Mouse (Mus musculus): Measurements from ENCODE around the gene Ddx52. TPM values are rescaled to one million over a fixed set of nuclear protein-coding genes. Genes with fewer than 3 reads are reported as not detected.

The Ddx52 gene
- polyA plus RNA-seq, 1 experiment from 2014 or later = 27.1 TPM

DNA sequence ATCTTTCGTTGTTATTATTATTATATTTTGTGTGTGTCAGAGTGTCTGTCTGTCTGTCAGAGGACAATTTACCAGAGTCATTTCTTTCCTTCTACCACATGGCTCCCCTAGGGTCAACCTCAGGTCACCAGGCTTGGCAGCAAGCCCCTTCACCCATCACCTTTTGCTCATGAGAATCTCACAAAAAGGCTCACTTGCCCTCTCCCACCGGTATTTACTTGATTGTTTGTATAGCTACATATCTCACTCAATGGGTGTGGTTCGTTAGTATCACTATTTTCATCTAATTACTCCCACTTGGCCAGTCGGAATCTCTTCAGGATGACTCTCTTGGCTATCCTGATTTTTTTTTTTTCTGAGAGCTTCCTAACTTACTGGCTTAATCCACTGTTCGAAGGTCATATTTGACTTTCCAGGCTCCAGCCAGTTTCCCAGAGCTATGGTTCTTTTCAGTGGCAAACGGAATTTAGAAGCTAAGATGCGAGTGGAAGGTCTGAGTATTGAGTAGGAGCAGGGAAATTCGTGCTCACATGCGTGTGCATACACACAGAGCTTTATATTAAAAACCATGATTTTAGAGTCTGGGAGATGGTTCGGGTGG, 9.3 kb upstream of the Ddx52 start:
- H3K27me3 ChIP-seq = peaks cover 5% of the 10 kb centered on the region; the same call in 1 of the 2 replicates
- no peak overlapping the region for H3K4me2 ChIP-seq
- no peak for ATAC-seq (ENCODE audit: low FRiP score)
- H3K4me1 ChIP-seq (replicated peaks) = no peaks in the 10 kb centered on the region
- no peak overlapping the region for H3K9ac ChIP-seq
- no peaks in the 10 kb centered on the region for H3K36me3 ChIP-seq
- WGBS = 84% methylated on average over 10 of the region's 10 CpGs
- no peak overlapping the region for H3K27ac ChIP-seq
- no peaks in the 10 kb centered on the region for H3K9me3 ChIP-seq
- H3K4me3 ChIP-seq = no peak overlapping the region

DNA sequence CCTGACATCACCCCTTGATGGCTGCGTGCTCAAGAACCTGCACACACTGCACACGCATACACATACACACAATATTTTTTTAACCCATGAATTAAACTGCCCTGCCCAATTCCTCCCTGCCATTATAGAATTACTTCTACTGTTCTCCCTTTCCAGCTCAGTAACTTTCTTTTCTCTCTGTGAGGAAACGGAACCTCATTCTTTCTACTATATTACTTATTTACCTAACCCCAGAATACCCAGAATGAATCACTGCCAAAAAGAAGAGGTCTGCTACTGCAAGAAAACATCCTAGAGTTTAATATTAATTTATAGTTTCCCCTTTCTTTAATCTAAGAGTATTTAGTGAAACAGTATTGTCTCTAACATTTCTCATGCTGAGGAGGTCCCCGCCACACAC, 8.5 kb upstream of the Ddx52 start:
- no peaks in the 10 kb centered on the region for H3K4me1 ChIP-seq (replicated peaks)
- H3K9me3 ChIP-seq = no peaks in the 10 kb centered on the region
- no peak for ATAC-seq (ENCODE audit: low FRiP score)
- H3K9ac ChIP-seq = no peak overlapping the region
- H3K27me3 ChIP-seq = peaks cover 10% of the 10 kb centered on the region
- no peak overlapping the region for H3K4me3 ChIP-seq
- no peak overlapping the region for H3K27ac ChIP-seq
- H3K36me3 ChIP-seq = no peaks in the 10 kb centered on the region
- H3K4me2 ChIP-seq = no peak overlapping the region
- WGBS = 82% methylated on average over 4 of the region's 4 CpGs

DNA sequence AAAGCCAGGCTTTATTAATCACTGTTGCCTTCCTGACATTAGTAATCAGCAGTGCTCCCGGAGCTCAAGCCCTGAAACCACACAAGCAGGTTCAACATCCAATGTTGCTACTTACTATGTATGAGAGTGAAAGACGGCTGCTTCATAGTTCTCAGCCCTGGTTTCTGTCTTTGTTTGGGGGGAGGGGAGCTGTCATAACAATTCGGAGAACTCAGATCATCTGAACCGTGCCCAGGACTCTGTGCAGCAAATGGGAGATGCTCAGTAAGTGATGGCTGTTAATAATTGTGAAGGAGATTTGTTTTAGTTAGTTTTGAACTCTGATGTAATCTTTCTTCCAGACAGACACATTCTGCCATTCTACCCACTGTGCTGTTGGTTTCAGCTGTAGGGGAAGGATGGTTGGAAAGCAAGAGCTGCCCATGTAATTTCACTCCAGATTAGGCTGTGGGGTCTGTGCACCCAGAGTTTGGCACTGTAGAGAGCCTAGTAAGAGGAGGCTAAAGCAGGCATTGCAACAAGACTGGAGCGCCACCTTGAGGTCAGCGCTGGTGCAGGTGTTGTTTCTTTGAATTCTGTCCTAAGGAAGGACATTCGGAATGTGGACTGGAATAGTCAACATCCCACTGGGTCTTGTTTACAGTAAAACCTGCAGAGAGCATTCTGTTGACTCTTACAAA, 5.7 kb upstream of the Ddx52 start:
- 29% methylated on average over 7 of the region's 7 CpGs for WGBS
- Histone ChIP-seq H3K9me3 (no peaks in the 10 kb centered on the region), H3K36me3 (no peaks in the 10 kb centered on the region), H3K4me3 (no peak overlapping the region), H3K9ac (no peak overlapping the region), H3K27ac (no peak overlapping the region), H3K4me2 (no peak overlapping the region), H3K4me1 (replicated peaks) (no peaks in the 10 kb centered on the region), H3K27me3 (peaks cover 18% of the 10 kb centered on the region)
- no peak for ATAC-seq (ENCODE audit: low FRiP score)

DNA sequence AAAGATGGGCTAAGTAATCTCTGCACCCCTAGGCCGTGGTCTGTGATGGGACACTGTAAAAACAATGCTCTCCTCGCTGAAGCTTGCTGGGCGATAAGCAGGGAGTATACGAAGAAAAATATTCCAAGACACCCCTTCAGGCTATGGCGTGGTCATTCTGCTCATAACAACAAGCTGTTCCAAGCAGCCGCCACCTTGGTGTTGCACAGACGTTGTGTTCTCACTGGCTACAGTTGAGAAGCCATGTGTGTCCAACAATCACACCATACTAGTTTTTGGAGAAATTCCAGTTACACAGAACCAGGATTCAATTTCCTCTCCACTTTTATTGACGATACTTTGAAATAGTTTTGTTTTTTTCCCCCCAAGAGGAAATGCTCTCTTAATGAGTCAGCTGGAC, 3.3 kb upstream of the Ddx52 start:
- WGBS = 86% methylated on average over 8 of the region's 8 CpGs
- Histone ChIP-seq H3K4me2 (no peak overlapping the region), H3K27me3 (peaks cover 18% of the 10 kb centered on the region), H3K9ac (peak overlapping the region; percentile 46; the same call in 1 of the 2 replicates), H3K9me3 (no peaks in the 10 kb centered on the region), H3K36me3 (no peaks in the 10 kb centered on the region), H3K4me3 (no peak overlapping the region), H3K27ac (no peak overlapping the region), H3K4me1 (replicated peaks) (peaks cover 12% of the 10 kb centered on the region)
- ATAC-seq (ENCODE audit: low FRiP score) = no peak

DNA sequence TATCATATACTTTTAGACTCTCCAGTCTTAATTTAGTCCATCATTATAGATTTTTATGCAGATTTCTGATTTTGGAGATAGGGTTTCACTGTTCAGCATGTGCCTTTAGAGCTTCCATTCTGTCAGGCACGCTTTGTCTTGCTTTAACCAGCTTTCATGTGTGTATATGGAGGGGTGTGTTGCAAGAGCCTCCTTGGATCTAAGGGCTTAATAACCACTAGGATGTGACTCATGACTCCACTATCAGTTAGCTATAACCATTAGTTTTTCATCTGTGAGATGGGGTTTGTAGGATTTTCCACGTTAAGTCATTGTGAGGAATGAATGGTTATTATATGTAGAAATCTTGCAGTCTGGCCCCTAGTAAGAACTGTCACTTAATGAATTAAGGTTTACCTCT, 15.0 kb downstream of the Ddx52 start:
- H3K4me2 ChIP-seq = no peak overlapping the region
- H3K9ac ChIP-seq = no peak overlapping the region
- no peaks in the 10 kb centered on the region for H3K9me3 ChIP-seq
- H3K27ac ChIP-seq = no peak overlapping the region
- peaks cover 90% of the 10 kb centered on the region for H3K36me3 ChIP-seq
- ATAC-seq (ENCODE audit: low FRiP score) = no peak
- no peaks in the 10 kb centered on the region for H3K27me3 ChIP-seq
- no peaks in the 10 kb centered on the region for H3K4me1 ChIP-seq (replicated peaks)
- WGBS = 91% methylated on average over 2 of the region's 2 CpGs
- H3K4me3 ChIP-seq = no peak overlapping the region

DNA sequence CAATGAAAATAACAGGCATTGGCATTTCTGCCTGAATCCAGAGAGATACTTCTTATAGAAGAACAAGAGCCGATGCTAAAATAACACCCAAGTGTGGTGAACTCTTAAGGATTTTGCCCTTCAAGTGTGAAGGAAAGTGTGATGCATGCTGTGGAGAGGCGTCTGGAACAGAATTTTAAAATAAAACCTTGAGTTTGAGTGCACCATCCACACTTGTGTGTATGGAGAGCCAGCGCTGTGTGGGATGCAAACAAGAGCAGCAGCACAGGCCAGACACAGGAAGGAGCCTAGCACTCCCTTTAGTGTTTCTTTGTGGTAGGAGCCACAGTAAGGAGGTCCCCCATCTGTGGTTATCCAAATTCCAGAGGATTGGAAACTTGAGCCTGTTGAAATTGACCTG, 20.1 kb downstream of the Ddx52 start:
- WGBS = 94% methylated on average over 3 of the region's 3 CpGs
- H3K4me3 ChIP-seq = no peak overlapping the region
- no peak for ATAC-seq (ENCODE audit: low FRiP score)

DNA sequence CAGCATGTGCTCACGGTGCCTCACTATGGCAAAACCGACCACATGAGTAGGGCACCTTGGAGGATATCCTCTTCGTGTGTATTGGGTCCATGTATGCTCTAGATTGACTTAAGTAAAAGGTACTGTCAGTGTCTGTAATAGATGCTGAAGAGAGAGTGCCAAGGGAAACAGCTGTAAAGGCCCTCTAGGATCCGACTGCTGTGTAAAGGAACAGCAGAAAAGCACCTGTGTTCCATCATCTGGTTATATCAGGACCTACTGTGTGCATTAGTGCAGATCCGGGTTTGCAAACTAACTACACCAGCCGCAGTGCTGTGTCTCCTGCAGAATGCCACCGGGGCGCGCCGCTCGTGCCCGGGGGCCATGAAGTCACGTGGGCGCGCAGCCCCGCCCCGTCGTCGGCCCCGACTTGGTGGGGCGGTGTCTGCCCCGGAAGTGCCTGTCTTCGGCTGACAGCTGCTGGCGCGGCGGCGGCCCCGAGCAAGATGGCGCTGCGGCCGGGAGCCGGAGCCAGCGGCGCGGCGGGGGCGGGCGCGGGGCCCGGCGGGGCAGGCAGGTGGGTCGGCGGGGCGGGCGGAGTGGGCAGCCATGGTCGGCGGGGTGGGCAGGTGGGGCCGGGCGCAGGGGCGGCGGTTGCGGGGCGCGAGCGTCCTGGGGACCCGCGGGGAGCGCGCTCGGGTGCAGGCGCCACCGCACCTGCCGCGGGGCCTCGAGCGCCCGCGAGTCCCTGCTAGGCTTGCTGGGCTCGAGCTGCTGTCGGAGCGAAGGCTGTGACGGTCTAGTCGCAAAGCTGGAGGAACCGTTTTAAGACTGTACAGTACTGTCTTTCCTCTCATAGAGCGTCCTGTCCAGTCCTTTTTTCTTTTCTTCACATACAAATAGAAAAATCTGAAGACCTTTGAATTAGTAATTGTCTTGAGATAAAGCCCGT, 22.4 kb downstream of the Ddx52 start, which contains the start of gene Synrg:
Synrg (plus strand) TSS at position 438 of the 931 bp plus-strand sequence.
- Histone ChIP-seq H3K4me2 (peak within 1 kb of the TSS; percentile 56), H3K4me3 (peak within 1 kb of the TSS; percentile 71), H3K9me3 (no peaks in the 10 kb centered on the region), H3K4me1 (replicated peaks) (peaks cover 35% of the 10 kb centered on the region), H3K9ac (peak within 1 kb of the TSS; percentile 90), H3K27me3 (no peaks in the 10 kb centered on the region), H3K36me3 (peaks cover 35% of the 10 kb centered on the region), H3K27ac (peak within 1 kb of the TSS; percentile 95)
- 1% methylated on average over 73 of the region's 76 CpGs for WGBS
- ATAC-seq (ENCODE audit: low FRiP score) = peak; percentile 95

More for the DNA sequence above, 20.1 kb downstream of the Ddx52 start:
- H3K4me2 ChIP-seq = no peak overlapping the region
- H3K36me3 ChIP-seq = peaks cover 50% of the 10 kb centered on the region
- no peaks in the 10 kb centered on the region for H3K9me3 ChIP-seq
- H3K4me1 ChIP-seq (replicated peaks) = peaks cover 22% of the 10 kb centered on the region
- no peak overlapping the region for H3K9ac ChIP-seq
- no peaks in the 10 kb centered on the region for H3K27me3 ChIP-seq
- no peak overlapping the region for H3K27ac ChIP-seq

DNA sequence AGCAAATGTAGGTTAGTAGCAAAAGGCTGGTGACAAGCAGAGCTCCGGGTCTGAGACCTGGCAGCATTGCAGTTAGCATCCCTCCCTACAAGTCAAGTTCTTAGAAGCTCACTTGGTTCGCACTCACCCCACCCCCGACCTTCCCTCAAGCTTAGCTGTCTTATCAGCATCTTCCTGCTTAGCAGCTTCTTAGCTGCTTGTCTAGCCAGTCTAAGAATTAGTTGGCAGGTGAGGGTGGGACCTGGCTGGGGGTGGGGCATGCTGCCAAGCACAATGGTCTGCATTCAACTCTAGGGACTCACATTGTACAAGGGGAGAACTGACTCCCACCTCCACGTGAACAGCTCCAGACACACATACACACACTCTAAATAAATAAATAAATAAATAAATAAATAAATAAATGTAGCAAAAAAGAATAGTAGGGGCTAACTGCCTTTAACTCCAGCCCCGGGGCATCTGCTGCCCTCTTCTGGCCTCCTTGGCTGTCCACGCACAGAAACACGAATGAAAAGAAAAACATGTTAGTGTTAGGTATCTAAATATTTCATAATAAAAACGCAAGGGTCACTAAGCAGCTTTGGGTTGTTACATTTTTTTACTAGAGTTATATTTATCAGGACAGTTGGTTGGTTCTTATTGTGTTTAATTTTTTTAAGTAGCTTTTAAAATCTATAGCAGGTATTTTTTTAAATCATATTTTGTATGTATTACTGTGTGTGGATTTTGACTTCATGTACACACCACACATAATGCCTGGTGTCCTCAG, 25.8 kb downstream of the Ddx52 start:
- Histone ChIP-seq H3K9ac (peak overlapping the region; percentile 47; the same call in 1 of the 2 replicates), H3K4me1 (replicated peaks) (peaks cover 35% of the 10 kb centered on the region), H3K27ac (no peak overlapping the region), H3K9me3 (no peaks in the 10 kb centered on the region), H3K4me2 (peak overlapping the region; percentile 56; the same call in 1 of the 2 replicates), H3K4me3 (no peak overlapping the region), H3K36me3 (peaks cover 29% of the 10 kb centered on the region), H3K27me3 (no peaks in the 10 kb centered on the region)
- ATAC-seq (ENCODE audit: low FRiP score) = no peak
- WGBS = 61% methylated on average over 8 of the region's 8 CpGs

DNA sequence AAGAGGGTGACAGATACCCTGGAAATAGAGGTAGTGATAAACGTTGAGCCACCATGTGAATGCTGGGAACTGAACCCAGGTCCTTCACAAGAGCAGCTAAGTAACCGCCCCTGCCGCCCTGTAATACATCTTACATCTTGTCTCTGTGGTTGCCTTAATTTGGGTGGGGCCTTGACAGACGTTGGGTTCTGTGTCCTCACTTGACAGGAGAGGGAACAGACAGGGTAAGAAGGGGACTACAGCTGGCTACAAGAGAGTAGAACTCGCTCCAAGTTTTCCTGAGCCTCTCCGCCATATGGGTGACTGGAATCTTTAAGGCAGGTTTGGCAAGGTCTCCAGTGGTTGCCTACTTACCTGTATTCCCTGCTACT, 26.3 kb downstream of the Ddx52 start:
- Histone ChIP-seq H3K9ac (no peak overlapping the region), H3K36me3 (peaks cover 33% of the 10 kb centered on the region), H3K9me3 (no peaks in the 10 kb centered on the region), H3K27ac (no peak overlapping the region), H3K27me3 (no peaks in the 10 kb centered on the region), H3K4me2 (no peak overlapping the region), H3K4me1 (replicated peaks) (peaks cover 35% of the 10 kb centered on the region), H3K4me3 (no peak overlapping the region)
- no peak for ATAC-seq (ENCODE audit: low FRiP score)
- 85% methylated on average over 6 of the region's 6 CpGs for WGBS

DNA sequence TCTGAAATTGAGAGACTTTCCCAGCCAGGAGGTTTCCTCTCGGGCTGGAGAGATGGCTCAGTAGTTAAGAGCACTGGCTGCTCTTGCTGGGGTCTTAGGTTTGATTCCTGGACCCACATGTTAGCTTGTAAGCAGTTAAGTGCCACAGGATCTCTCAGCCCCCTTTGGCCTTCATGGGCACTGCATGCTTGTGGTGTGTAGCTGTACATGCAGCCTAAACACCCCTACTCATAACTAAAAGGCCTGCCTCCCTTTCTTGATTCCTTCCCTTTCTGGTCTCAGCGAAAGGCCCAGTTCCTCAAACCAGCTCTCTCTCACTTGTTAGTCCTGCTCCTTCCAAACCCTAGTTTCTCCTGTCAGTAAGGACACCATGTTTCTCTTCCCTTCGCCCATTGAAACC, 27.2 kb downstream of the Ddx52 start:
- WGBS = 92% methylated on average over 3 of the region's 3 CpGs
- no peaks in the 10 kb centered on the region for H3K27me3 ChIP-seq
- no peak overlapping the region for H3K4me3 ChIP-seq
- H3K9me3 ChIP-seq = no peaks in the 10 kb centered on the region
- peaks cover 36% of the 10 kb centered on the region for H3K36me3 ChIP-seq
- no peak overlapping the region for H3K9ac ChIP-seq
- H3K4me1 ChIP-seq (replicated peaks) = peaks cover 31% of the 10 kb centered on the region
- no peak overlapping the region for H3K4me2 ChIP-seq
- no peak for ATAC-seq (ENCODE audit: low FRiP score)
- H3K27ac ChIP-seq = no peak overlapping the region

DNA sequence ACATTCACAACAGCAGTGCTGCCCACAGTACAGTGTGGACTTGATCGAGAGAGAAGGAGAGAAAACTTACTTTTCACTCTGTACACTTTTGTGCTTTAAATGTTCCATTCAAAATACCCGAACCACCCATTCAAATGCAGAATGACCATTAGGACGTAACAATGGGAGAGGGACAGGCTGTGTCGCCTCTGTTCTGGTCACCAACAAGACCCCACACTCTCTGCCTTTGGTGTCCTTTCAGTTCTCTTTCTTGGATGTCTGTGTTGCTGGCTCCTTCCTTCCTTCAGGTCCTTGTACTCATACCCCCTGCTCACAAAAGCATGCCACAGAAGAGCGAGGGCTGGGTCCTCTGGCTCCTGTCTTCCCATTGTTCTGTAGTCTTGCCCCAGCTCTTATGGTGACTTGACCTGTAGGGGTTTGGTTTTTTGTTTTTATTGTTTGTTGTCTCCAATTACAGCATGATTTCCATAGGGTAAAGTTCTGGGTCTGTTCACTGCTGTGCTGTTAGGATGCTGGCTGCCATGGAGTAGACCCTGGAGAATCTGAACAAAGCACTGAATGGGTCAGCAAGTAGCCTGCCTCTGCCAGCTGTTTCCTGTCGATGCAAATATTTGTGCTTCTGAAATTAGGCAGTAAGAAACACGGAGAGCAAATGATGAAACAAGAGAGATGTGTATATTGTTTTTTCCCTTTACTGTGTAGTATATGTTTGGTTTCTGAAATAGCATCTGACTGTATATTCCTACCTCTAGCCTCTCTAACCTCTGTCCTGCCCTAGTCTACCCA, 32.9 kb downstream of the Ddx52 start:
- Histone ChIP-seq H3K9me3 (no peaks in the 10 kb centered on the region), H3K27me3 (no peaks in the 10 kb centered on the region), H3K9ac (no peak overlapping the region), H3K36me3 (peaks cover 85% of the 10 kb centered on the region), H3K4me2 (no peak overlapping the region), H3K27ac (no peak overlapping the region), H3K4me3 (no peak overlapping the region), H3K4me1 (replicated peaks) (0 out of 2 replicates have a peak, but pooled peaks cover 3% of the 10 kb centered on the region)
- ATAC-seq (ENCODE audit: low FRiP score) = no peak
- 32% methylated on average over 7 of the region's 7 CpGs for WGBS
